Mouse (Mus musculus) retina, postnatal 7 days (tissue): ENCODE results near the gene Dvl1.

ENCODE experiments used
- DNase-seq: peaks from one replicate; pipeline ENCODE4 v3.0.0-alpha.2; 2012; ENCODE audit warnings: low read depth, low spot score

Gene Dvl1

GRCm38 (mm10) chr4:155907003-155907402 is 59.8 kb downstream of the Dvl1 start:
- DNase-seq, result no peak

DNA sequence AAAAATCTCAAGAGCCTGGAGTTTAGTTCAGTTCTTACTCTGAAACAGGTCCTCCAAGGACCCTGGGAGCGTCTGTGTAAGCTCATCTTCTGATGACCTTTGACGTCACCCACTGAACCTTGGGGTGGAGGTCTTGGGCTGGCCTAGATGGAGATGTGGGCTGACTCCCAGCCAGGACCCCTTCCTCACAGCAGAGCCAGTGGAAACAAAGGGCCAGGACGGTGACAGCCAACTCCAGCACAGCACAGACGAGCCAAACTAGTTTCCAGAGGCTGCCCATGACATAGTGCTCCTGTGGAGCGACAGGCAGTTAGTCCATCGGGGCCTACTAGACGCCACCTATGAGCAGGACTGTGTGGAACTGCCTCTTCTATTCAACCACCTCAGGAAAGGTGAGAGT is 61.1 kb downstream of the Dvl1 start:
- DNase-seq, result no peak

- no peak for DNase-seq
Observed at GRCm38 (mm10) chr4:155908751-155909150, 61.5 kb downstream of the Dvl1 start.
